Mouse (Mus musculus) ES-E14 (cell line): ENCODE results near the gene Ivd. TPM values are rescaled to one million over a fixed set of nuclear protein-coding genes. Genes with fewer than 3 reads are reported as not detected.

Source experiments
- DNase-seq: peaks from one replicate; pipeline ENCODE4 v3.0.0-alpha.2; 2013; ENCODE audit warnings: low read depth, low spot score
- H3K27ac ChIP-seq: 2 replicates; pipeline ENCODE4 v1.5.1; 2012; ENCODE audit warnings: low read depth, mild to moderate bottlenecking, low read length, moderate library complexity, mixed read lengths; ENCODE audit not compliant: poor library complexity, insufficient read depth, severe bottlenecking
- H3K36me3 ChIP-seq: 2 replicates; pipeline ENCODE4 v1.6.1; 2012; ENCODE audit warnings: mild to moderate bottlenecking, low read length, moderate library complexity, mixed read lengths; ENCODE audit not compliant: control insufficient read depth, poor library complexity, insufficient read depth, severe bottlenecking
- H3K4me1 ChIP-seq, 2 experiments: fragments of 150-350 bp in 1 of 2; sonication (generic) in 1 of 2; 2 replicates each; pipeline ENCODE4 v1.6.1; 2012; ENCODE audit warnings: low read length in 2 of 2, mild to moderate bottlenecking in 1 of 2, mixed read lengths in 1 of 2; ENCODE audit not compliant: control insufficient read depth in 2 of 2, insufficient read depth in 2 of 2, poor library complexity in 1 of 2
- H3K4me3 ChIP-seq, 2 experiments: fragments of 150-350 bp in 1 of 2; sonication (generic) in 1 of 2; 2 replicates each; pipeline ENCODE4 v1.5.1; 2012; ENCODE audit warnings: low read length in 2 of 2, low read depth in 1 of 2, mild to moderate bottlenecking in 1 of 2, mixed read lengths in 1 of 2; ENCODE audit not compliant: insufficient read depth in 1 of 2, poor library complexity in 1 of 2, severe bottlenecking in 1 of 2
- H3K9ac ChIP-seq: 2 replicates; pipeline ENCODE4 v1.6.1; 2012; ENCODE audit warnings: low read depth, mild to moderate bottlenecking, low read length, mixed read lengths; ENCODE audit not compliant: poor library complexity, insufficient read depth, severe bottlenecking
- H3K9me3 ChIP-seq: fragments of 150-350 bp; sonication (generic); 2 replicates; pipeline ENCODE4 v1.6.1; 2012; ENCODE audit warnings: low read depth, mild to moderate bottlenecking, low read length; ENCODE audit not compliant: control insufficient read depth, insufficient read depth
- CHD2 ChIP-seq: IDR thresholded peaks from 2 replicates; pipeline ENCODE4 v1.6.1; 2014; ENCODE audit warnings: mild to moderate bottlenecking, low read depth, low read length, inconsistent platforms
- HCFC1 ChIP-seq: IDR thresholded peaks from 2 replicates; pipeline ENCODE4 v1.6.1; 2012; ENCODE audit warnings: low read length, inconsistent platforms, borderline replicate concordance; ENCODE audit not compliant: insufficient read depth
- MAFK ChIP-seq: IDR thresholded peaks from 2 replicates; pipeline ENCODE4 v1.6.1; 2014; ENCODE audit warnings: mild to moderate bottlenecking, low read depth, low read length, inconsistent platforms; ENCODE audit not compliant: insufficient read depth
- ZC3H11A ChIP-seq: IDR thresholded peaks from 2 replicates; pipeline ENCODE4 v1.6.1; 2012; ENCODE audit warnings: low read depth, mild to moderate bottlenecking, inconsistent platforms, low read length, borderline replicate concordance
- ZNF384 ChIP-seq: IDR thresholded peaks from 2 replicates; pipeline ENCODE4 v1.6.1; 2012; ENCODE audit warnings: low read depth, low read length, inconsistent platforms
- in situ Hi-C, 2 experiments: fragments of 600-800 bp; cut with MboI; formaldehyde crosslinking; loops; one replicate each; pipeline ENCODE4 v1.15.1; 2025; ENCODE audit warnings: low sequenced_read_pairs in 2 of 2, inconsistent platforms in 1 of 2; ENCODE audit not compliant: unreplicated experiment in 2 of 2
- total RNA-seq: library from RNA; depleted of rRNA; stranded (reverse); fragments of 300-350 nt; gene quantifications from 2 replicates; pipeline ENCODE4 v1.2.3, GENCODE M21; 2012

Gene Ivd
- total RNA-seq, 1 experiment = 19.6 TPM

GRCm38 (mm10) chr2:118901175-118902031 lies 39.6 kb downstream of the Ivd start:
- H3K9ac ChIP-seq = peak overlapping the region; percentile 83
- peak; percentile 88 for DNase-seq
- H3K4me1 ChIP-seq = peaks cover 0 to 20% of the 10 kb centered on the region in 2 experiments; a peak in 2 of 4 replicates
- no peak for TF ChIP-seq ZNF384
- TF ChIP-seq HCFC1 = no peak
- no peak for TF ChIP-seq ZC3H11A
- TF ChIP-seq CHD2 = 0 out of 2 replicates have a peak, but pooled peaks have one; percentile 53
- no peak for TF ChIP-seq MAFK
- peak overlapping the region; percentile 85 to 87 for H3K4me3 ChIP-seq
- no peaks in the 10 kb centered on the region for H3K36me3 ChIP-seq
- H3K9me3 ChIP-seq = no peaks in the 10 kb centered on the region
- H3K27ac ChIP-seq = no peak overlapping the region
- in situ Hi-C loops = no loop called here

GRCm38 (mm10) chr2:118902051-118903025 lies 40.6 kb downstream of the Ivd start:
- Histone ChIP-seq H3K4me1 (peaks cover 0 to 20% of the 10 kb centered on the region in 2 experiments; a peak in 2 of 4 replicates), H3K9ac (peak overlapping the region; percentile 83), H3K9me3 (no peaks in the 10 kb centered on the region), H3K36me3 (no peaks in the 10 kb centered on the region), H3K27ac (no peak overlapping the region), H3K4me3 (peak overlapping the region; percentile 65 to 85)
- in situ Hi-C loops = no loop called here
- DNase-seq = no peak
- TF ChIP-seq ZC3H11A = no peak
- no peak for TF ChIP-seq CHD2
- no peak for TF ChIP-seq MAFK
- no peak for TF ChIP-seq ZNF384
- TF ChIP-seq HCFC1 = no peak

GRCm38 (mm10) chr2:118903333-118903741 lies 41.6 kb downstream of the Ivd start:
- no peak for DNase-seq
- in situ Hi-C loops = no loop called here
- H3K4me1 ChIP-seq = peaks cover 0 to 17% of the 10 kb centered on the region in 2 experiments; a peak in 2 of 4 replicates
- H3K9ac ChIP-seq = no peak overlapping the region
- H3K36me3 ChIP-seq = no peaks in the 10 kb centered on the region
- no peaks in the 10 kb centered on the region for H3K9me3 ChIP-seq
- H3K4me3 ChIP-seq = no peak overlapping the region; a peak in 1 of 4 replicates
- H3K27ac ChIP-seq = no peak overlapping the region
- no peak for TF ChIP-seq ZNF384
- TF ChIP-seq MAFK = no peak
- no peak for TF ChIP-seq CHD2
- no peak for TF ChIP-seq ZC3H11A
- no peak for TF ChIP-seq HCFC1

- no peaks in the 10 kb centered on the region for H3K36me3 ChIP-seq
- in situ Hi-C loops = no loop called here
- H3K27ac ChIP-seq = no peak overlapping the region
- no peak for DNase-seq
- no peak for TF ChIP-seq CHD2
- no peak for TF ChIP-seq ZNF384
- no peak for TF ChIP-seq HCFC1
- TF ChIP-seq MAFK = no peak
- TF ChIP-seq ZC3H11A = no peak
- H3K4me1 ChIP-seq = peaks cover 0 to 11% of the 10 kb centered on the region in 2 experiments; a peak in 2 of 4 replicates
- H3K9ac ChIP-seq = no peak overlapping the region
- no peaks in the 10 kb centered on the region for H3K9me3 ChIP-seq
- no peak overlapping the region for H3K4me3 ChIP-seq
Measured at GRCm38 (mm10) chr2:118905433-118906117, 43.8 kb downstream of the Ivd start.
